28 mouse cellular contexts compared by ENCODE assay signal in genomic region chr15:102972753-102973152, GRCm38 (mm10). TPM values are rescaled to one million over a fixed set of nuclear protein-coding genes. Genes with fewer than 3 reads are reported as not detected.
DNase-seq lines count a peak whose midpoint lies in the region; ATAC-seq and TF ChIP-seq lines count a peak whose summit lies in the region.
"Had no signal": no experiment of that assay in that cellular context is flagged by ENCODE, and none has a peak within 500 bp of the region (broad histone marks: within the 10 kb centered on the region; RNA-seq: fewer than 3 reads in every experiment).

No protein-coding gene starts in this region.

- no peaks in the 10 kb centered on the region for H3K36me3 ChIP-seq in kidney, embryonic 16.5 days (ENCODE audit: insufficient read depth, low read length)
- no peaks in the 10 kb centered on the region for H3K36me3 ChIP-seq in limb, embryonic 10.5 days
- no peaks in the 10 kb centered on the region for H3K36me3 ChIP-seq in neural tube, embryonic 12.5 days
- H3K36me3 ChIP-seq: embryonic facial prominence, embryonic 13.5 days; forebrain, embryonic 15.5 days; hindbrain, embryonic 15.5 days; liver, embryonic 13.5 days; lung, embryonic 15.5 days had no signal

- TF ChIP-seq CTCF in gastrocnemius, adult 2 months (IDR thresholded peaks at IDR 0.05) = no peak

- ATAC-seq in kidney, embryonic 16.5 days (ENCODE audit: low FRiP score, low TSS enrichment) = no peak
- ATAC-seq in neural tube, embryonic 12.5 days (ENCODE audit: low FRiP score, low read depth) = no peak
- ATAC-seq: activated CD4-positive, CD25-positive, alpha-beta regulatory T cell, adult 4 months; forebrain, embryonic 15.5 days had no signal

- peaks cover 30% of the 10 kb centered on the region for H3K27me3 ChIP-seq in kidney, embryonic 16.5 days (ENCODE audit: insufficient read depth, low read length)
- H3K27me3 ChIP-seq in limb, embryonic 10.5 days (ENCODE audit: low read depth, poor library complexity, severe bottlenecking) = peaks cover 100% of the 10 kb centered on the region
- peaks cover 58% of the 10 kb centered on the region for H3K27me3 ChIP-seq in neural tube, embryonic 12.5 days (replicated peaks)

- peak overlapping the region; percentile 99 for H3K27ac ChIP-seq in gastrocnemius, adult 2 months
- H3K27ac ChIP-seq in kidney, embryonic 16.5 days (ENCODE audit: low read length) = peak overlapping the region; percentile 75
- H3K27ac ChIP-seq in limb, embryonic 10.5 days = peak overlapping the region; percentile 79
- H3K27ac ChIP-seq in neural tube, embryonic 12.5 days = peak overlapping the region; percentile 63
- H3K27ac ChIP-seq: embryonic facial prominence, embryonic 13.5 days; forebrain, embryonic 15.5 days; hindbrain, embryonic 15.5 days; liver, embryonic 13.5 days; lung, embryonic 15.5 days had no signal

- DNase-seq in gastrocnemius, adult 2 months = no peak
- DNase-seq in gastrocnemius, adult 18-20 months (ENCODE audit: low spot score) = no peak
- no peak for DNase-seq in kidney, adult 8-10 months
- no peak for DNase-seq in limb, embryonic 10.5 days (ENCODE audit: low spot score)
- no peak for DNase-seq in left cerebral cortex, postnatal 10 days (ENCODE audit: extremely low spot score in 1 of 2, low spot score in 2 of 2)
- DNase-seq in heart, postnatal 14 days = no peak
- DNase-seq: adrenal gland, postnatal 14 days; cerebellum, adult 9-11 months; heart, adult 11 months; heart, postnatal 4 days; liver, embryonic 13.5 days; lung, postnatal 4 days; right cerebral cortex, postnatal 25 days; thymus, postnatal 36 days had no signal

- peak overlapping the region; percentile 65 for H3K4me3 ChIP-seq in gastrocnemius, adult 2 months
- H3K4me3 ChIP-seq in kidney, embryonic 16.5 days (ENCODE audit: low read length) = peak overlapping the region; percentile 54
- peak overlapping the region; percentile 46 for H3K4me3 ChIP-seq in limb, embryonic 10.5 days
- H3K4me3 ChIP-seq in neural tube, embryonic 12.5 days = peak overlapping the region; percentile 92
- H3K4me3 ChIP-seq: embryonic facial prominence, embryonic 13.5 days; forebrain, embryonic 15.5 days; hindbrain, embryonic 15.5 days; liver, embryonic 13.5 days; lung, embryonic 15.5 days had no signal

- 8% methylated on average over 6 of the region's 6 CpGs for WGBS in kidney, embryonic 16.5 days
- WGBS in limb, embryonic 10.5 days = 2% methylated on average over 6 of the region's 6 CpGs
- WGBS in neural tube, embryonic 12.5 days = 2% methylated on average over 6 of the region's 6 CpGs

- peak overlapping the region; percentile 84 for H3K4me2 ChIP-seq in kidney, embryonic 16.5 days (replicated peaks; ENCODE audit: low read depth, low read length)
- H3K4me2 ChIP-seq in neural tube, embryonic 12.5 days (replicated peaks) = peak overlapping the region; percentile 86
- H3K4me2 ChIP-seq: embryonic facial prominence, embryonic 13.5 days; forebrain, embryonic 15.5 days; hindbrain, embryonic 15.5 days; liver, embryonic 13.5 days; lung, embryonic 15.5 days had no signal

- peaks cover 31% of the 10 kb centered on the region for H3K4me1 ChIP-seq in kidney, embryonic 16.5 days (ENCODE audit: insufficient read depth, low read length)
- H3K4me1 ChIP-seq in limb, embryonic 10.5 days = peaks cover 39% of the 10 kb centered on the region
- H3K4me1 ChIP-seq in neural tube, embryonic 12.5 days = peaks cover 2% of the 10 kb centered on the region; the same call in 1 of the 2 replicates
- H3K4me1 ChIP-seq: embryonic facial prominence, embryonic 13.5 days; forebrain, embryonic 15.5 days; hindbrain, embryonic 15.5 days; liver, embryonic 13.5 days had no signal

- intact Hi-C loops in gastrocnemius, adult 2 months (cut with DNase I) = no loop called here
- intact Hi-C loops in left cerebral cortex, postnatal 10 days (cut with DNase I) = loop anchor here (5.0 kb wide), 1 partner anchor 210 kb away; no protein-coding TSS in a partner anchor
- intact Hi-C loops in heart, postnatal 14 days (cut with DNase I) = loop anchor here (5.0 kb wide), 1 partner anchor 210 kb away; no protein-coding TSS in a partner anchor

- H3K9me3 ChIP-seq in kidney, embryonic 16.5 days (ENCODE audit: low read length) = no peaks in the 10 kb centered on the region
- no peaks in the 10 kb centered on the region for H3K9me3 ChIP-seq in limb, embryonic 10.5 days (replicated peaks)
- H3K9me3 ChIP-seq in neural tube, embryonic 12.5 days = no peaks in the 10 kb centered on the region
- H3K9me3 ChIP-seq: embryonic facial prominence, embryonic 13.5 days; forebrain, embryonic 15.5 days; hindbrain, embryonic 15.5 days; liver, embryonic 13.5 days; lung, embryonic 15.5 days had no signal

- peak overlapping the region; percentile 82 for H3K9ac ChIP-seq in kidney, embryonic 16.5 days (replicated peaks; ENCODE audit: low read length)
- H3K9ac ChIP-seq in neural tube, embryonic 12.5 days = peak overlapping the region; percentile 100
- H3K9ac ChIP-seq: embryonic facial prominence, embryonic 13.5 days; forebrain, embryonic 15.5 days; hindbrain, embryonic 15.5 days; liver, embryonic 13.5 days; lung, embryonic 15.5 days had no signal

RNA-seq across cellular contexts. Expression of gene Hoxc9, which starts 3.5 kb away (rescaled TPM):
- total RNA-seq in gastrocnemius, adult 2 months (2021) = 1 to 10 TPM; 6.7 to 8.3 TPM
- total RNA-seq in gastrocnemius, adult 18-20 months (2021) = 1 to 10 TPM; 6.8 to 7.4 TPM
- polyA plus RNA-seq in kidney, embryonic 16.5 days (2015; fragmentation: Nextera tagmentation; extraction: Ambion mirVana) = 7.4 and 9.2 TPM in 2 replicates
- 4.4 and 6.9 TPM in 2 replicates for polyA plus RNA-seq in limb, embryonic 10.5 days (2016; fragmentation: Nextera tagmentation; extraction: Ambion mirVana)
- polyA plus RNA-seq in neural tube, embryonic 12.5 days (2016; fragmentation: Nextera tagmentation; extraction: Ambion mirVana) = 45.2 and 47.4 TPM in 2 replicates
- total RNA-seq in left cerebral cortex, postnatal 10 days (2021) = not detected
- total RNA-seq in heart, postnatal 14 days (2021) = not detected
- total RNA-seq: heart, postnatal 4 days; layer of hippocampus, postnatal 10 days; left cerebral cortex, adult 8-10 months had no signal
- polyA plus RNA-seq: activated CD4-positive, CD25-positive, alpha-beta regulatory T cell, adult 4 months; brain, embryonic 14.5 days; embryonic facial prominence, embryonic 13.5 days; forebrain, embryonic 15.5 days; heart, embryonic 14.5 days; liver, embryonic 13.5 days; lung, embryonic 15.5 days; spleen, adult 2 months; stomach, embryonic 14.5 days had no signal

RNA-seq across cellular contexts. Expression of gene Hoxc5, which starts 5.5 kb away (rescaled TPM):
- total RNA-seq in gastrocnemius, adult 2 months (2021) = 1 to 10 TPM; 2.7 to 2.9 TPM
- total RNA-seq in gastrocnemius, adult 18-20 months (2021) = 1 to 10 TPM; 1.5 to 2.1 TPM
- 4.3 and 5.9 TPM in 2 replicates for polyA plus RNA-seq in kidney, embryonic 16.5 days (2015; fragmentation: Nextera tagmentation; extraction: Ambion mirVana)
- 10.6 and 12.7 TPM in 2 replicates for polyA plus RNA-seq in limb, embryonic 10.5 days (2016; fragmentation: Nextera tagmentation; extraction: Ambion mirVana)
- 32.1 and 35.5 TPM in 2 replicates for polyA plus RNA-seq in neural tube, embryonic 12.5 days (2016; fragmentation: Nextera tagmentation; extraction: Ambion mirVana)
- total RNA-seq in left cerebral cortex, postnatal 10 days (2021) = not detected
- total RNA-seq in heart, postnatal 14 days (2021) = not detected
- total RNA-seq: heart, postnatal 4 days; layer of hippocampus, postnatal 10 days; left cerebral cortex, adult 8-10 months had no signal
- polyA plus RNA-seq: activated CD4-positive, CD25-positive, alpha-beta regulatory T cell, adult 4 months; forebrain, embryonic 15.5 days had no signal

RNA-seq across cellular contexts. Expression of gene Hoxc10, which starts 6.2 kb away (rescaled TPM):
- 10 to 100 TPM; 72.4 to 84.8 TPM for total RNA-seq in gastrocnemius, adult 2 months (2021)
- 10 to 100 TPM; 78.5 to 88.0 TPM for total RNA-seq in gastrocnemius, adult 18-20 months (2021)
- polyA plus RNA-seq in kidney, embryonic 16.5 days (2015; fragmentation: Nextera tagmentation; extraction: Ambion mirVana) = 49.0 and 54.0 TPM in 2 replicates
- 21.4 and 51.4 TPM in 2 replicates for polyA plus RNA-seq in limb, embryonic 10.5 days (2016; fragmentation: Nextera tagmentation; extraction: Ambion mirVana)
- polyA plus RNA-seq in neural tube, embryonic 12.5 days (2016; fragmentation: Nextera tagmentation; extraction: Ambion mirVana) = 62.1 and 77.3 TPM in 2 replicates
- total RNA-seq in left cerebral cortex, postnatal 10 days (2021) = not detected
- not detected for total RNA-seq in heart, postnatal 14 days (2021)
- total RNA-seq: heart, postnatal 4 days; layer of hippocampus, postnatal 10 days; left cerebral cortex, adult 8-10 months had no signal
- polyA plus RNA-seq: activated CD4-positive, CD25-positive, alpha-beta regulatory T cell, adult 4 months; brain, embryonic 14.5 days; forebrain, embryonic 15.5 days; heart, embryonic 14.5 days; hindbrain, embryonic 15.5 days; liver, embryonic 13.5 days; lung, embryonic 15.5 days; spleen, adult 2 months; stomach, embryonic 14.5 days had no signal

RNA-seq across cellular contexts. Expression of gene Hoxc8, which starts 17.7 kb away (rescaled TPM):
- total RNA-seq in gastrocnemius, adult 2 months (2021) = 1 to 10 TPM; 1.0 to 2.8 TPM
- total RNA-seq in gastrocnemius, adult 18-20 months (2021) = 1 to 10 TPM; 1.3 to 1.9 TPM
- 6.6 and 9.2 TPM in 2 replicates for polyA plus RNA-seq in kidney, embryonic 16.5 days (2015; fragmentation: Nextera tagmentation; extraction: Ambion mirVana)
- polyA plus RNA-seq in limb, embryonic 10.5 days (2016; fragmentation: Nextera tagmentation; extraction: Ambion mirVana) = 5.1 and 6.0 TPM in 2 replicates
- 44.5 and 65.6 TPM in 2 replicates for polyA plus RNA-seq in neural tube, embryonic 12.5 days (2016; fragmentation: Nextera tagmentation; extraction: Ambion mirVana)
- total RNA-seq in left cerebral cortex, postnatal 10 days (2021) = not detected
- total RNA-seq in heart, postnatal 14 days (2021) = not detected
- total RNA-seq: heart, postnatal 4 days; layer of hippocampus, postnatal 10 days; left cerebral cortex, adult 8-10 months had no signal
- polyA plus RNA-seq: brain, embryonic 14.5 days; embryonic facial prominence, embryonic 13.5 days; forebrain, embryonic 15.5 days; heart, embryonic 14.5 days; lung, embryonic 15.5 days; spleen, adult 2 months had no signal

RNA-seq across cellular contexts. Expression of gene Hoxc11, which starts 18.5 kb away (rescaled TPM):
- total RNA-seq in gastrocnemius, adult 2 months (2021) = 10 to 100 TPM in 1 of 2 experiments, 1 to 10 TPM in 1; 6.9 to 11.7 TPM
- 1 to 10 TPM; 6.7 to 8.3 TPM for total RNA-seq in gastrocnemius, adult 18-20 months (2021)
- polyA plus RNA-seq in kidney, embryonic 16.5 days (2015; fragmentation: Nextera tagmentation; extraction: Ambion mirVana) = 1.2 and 1.6 TPM in 2 replicates
- polyA plus RNA-seq in limb, embryonic 10.5 days (2016; fragmentation: Nextera tagmentation; extraction: Ambion mirVana) = 2.4 and 4.7 TPM in 2 replicates
- polyA plus RNA-seq in neural tube, embryonic 12.5 days (2016; fragmentation: Nextera tagmentation; extraction: Ambion mirVana) = 4.3 and 5.7 TPM in 2 replicates
- total RNA-seq in left cerebral cortex, postnatal 10 days (2021) = not detected
- not detected for total RNA-seq in heart, postnatal 14 days (2021)
- total RNA-seq: adrenal gland, postnatal 14 days; ES-E14; heart, postnatal 4 days; layer of hippocampus, postnatal 10 days; left cerebral cortex, adult 8-10 months had no signal
- polyA plus RNA-seq: activated CD4-positive, CD25-positive, alpha-beta regulatory T cell, adult 4 months; brain, embryonic 14.5 days; embryonic facial prominence, embryonic 13.5 days; forebrain, embryonic 15.5 days; heart, embryonic 14.5 days; hindbrain, embryonic 15.5 days; liver, embryonic 13.5 days; lung, embryonic 15.5 days; spleen, adult 2 months; stomach, embryonic 14.5 days had no signal

Comparison
In these comparisons a context has a peak if more than half of its experiments do, and no peak if none do; other contexts are left out.
1. RNA of gene Hoxc9, which starts 3.5 kb away (total RNA-seq): 6.7 to 8.3 TPM in gastrocnemius, adult 2 months and 6.8 to 7.4 TPM in gastrocnemius, adult 18-20 months; not detected in left cerebral cortex, postnatal 10 days and not detected in heart, postnatal 14 days; every median in the first group is over 4 times any median in the second.
2. RNA of gene Hoxc10, which starts 6.2 kb away (total RNA-seq): 78.5 to 88.0 TPM in gastrocnemius, adult 18-20 months and 72.4 to 84.8 TPM in gastrocnemius, adult 2 months; not detected in left cerebral cortex, postnatal 10 days and not detected in heart, postnatal 14 days; every median in the first group is over 10 times any median in the second.
3. Peak in every context shown above with its lines, with median percentiles within 50 percentile points of each other: H3K27ac ChIP-seq and H3K4me3 ChIP-seq.